Mouse (Mus musculus) embryonic facial prominence, embryonic 10.5 days (tissue): ENCODE data around the gene Stpg3. TPM values are rescaled to one million over a fixed set of nuclear protein-coding genes. Genes with fewer than 3 reads are reported as not detected.

Source experiments
- DNase-seq: peaks from one replicate; pipeline ENCODE4 v3.0.0-alpha.2; 2017; ENCODE audit warnings: low spot score
- H3K27ac ChIP-seq: fragments of 300-500 bp; sonication (generic); replicated peaks from 2 replicates; pipeline ENCODE4 v1.5.1; 2016; ENCODE audit warnings: mild to moderate bottlenecking
- H3K27me3 ChIP-seq: fragments of 300-500 bp; sonication (generic); replicated peaks from 2 replicates; pipeline ENCODE4 v1.6.1; 2016; ENCODE audit warnings: low read depth, mild to moderate bottlenecking; ENCODE audit not compliant: poor library complexity, severe bottlenecking
- H3K36me3 ChIP-seq: fragments of 300-500 bp; sonication (generic); replicated peaks from 2 replicates; pipeline ENCODE4 v1.6.1; 2016; ENCODE audit warnings: mild to moderate bottlenecking, moderate library complexity
- H3K4me1 ChIP-seq: fragments of 300-500 bp; sonication (generic); 2 replicates; pipeline ENCODE4 v1.6.1; 2016
- H3K4me3 ChIP-seq: fragments of 300-500 bp; sonication (generic); 2 replicates; pipeline ENCODE4 v1.5.1; 2016; ENCODE audit warnings: mild to moderate bottlenecking, moderate library complexity
- H3K9me3 ChIP-seq: fragments of 300-500 bp; sonication (generic); 2 replicates; pipeline ENCODE4 v1.6.1; 2016; ENCODE audit warnings: mild to moderate bottlenecking
- WGBS: fragments of 180-500 bp; shearing (Covaris S2); methylation state at CpG from one replicate; pipeline ENCODE4 v1.1.7; 2016; 5-methylcytosine and 5-hydroxymethylcytosine counted together
- polyA plus RNA-seq: library from polyadenylated mRNA; unstranded; fragments of >200 nt; fragmentation: Nextera tagmentation; extraction: Ambion mirVana; gene quantifications from 2 replicates; pipeline ENCODE4 v1.2.1, GENCODE M21; 2016

Stpg3 gene
- polyA plus RNA-seq, 1 experiment from 2014 or later = not detected

DNA sequence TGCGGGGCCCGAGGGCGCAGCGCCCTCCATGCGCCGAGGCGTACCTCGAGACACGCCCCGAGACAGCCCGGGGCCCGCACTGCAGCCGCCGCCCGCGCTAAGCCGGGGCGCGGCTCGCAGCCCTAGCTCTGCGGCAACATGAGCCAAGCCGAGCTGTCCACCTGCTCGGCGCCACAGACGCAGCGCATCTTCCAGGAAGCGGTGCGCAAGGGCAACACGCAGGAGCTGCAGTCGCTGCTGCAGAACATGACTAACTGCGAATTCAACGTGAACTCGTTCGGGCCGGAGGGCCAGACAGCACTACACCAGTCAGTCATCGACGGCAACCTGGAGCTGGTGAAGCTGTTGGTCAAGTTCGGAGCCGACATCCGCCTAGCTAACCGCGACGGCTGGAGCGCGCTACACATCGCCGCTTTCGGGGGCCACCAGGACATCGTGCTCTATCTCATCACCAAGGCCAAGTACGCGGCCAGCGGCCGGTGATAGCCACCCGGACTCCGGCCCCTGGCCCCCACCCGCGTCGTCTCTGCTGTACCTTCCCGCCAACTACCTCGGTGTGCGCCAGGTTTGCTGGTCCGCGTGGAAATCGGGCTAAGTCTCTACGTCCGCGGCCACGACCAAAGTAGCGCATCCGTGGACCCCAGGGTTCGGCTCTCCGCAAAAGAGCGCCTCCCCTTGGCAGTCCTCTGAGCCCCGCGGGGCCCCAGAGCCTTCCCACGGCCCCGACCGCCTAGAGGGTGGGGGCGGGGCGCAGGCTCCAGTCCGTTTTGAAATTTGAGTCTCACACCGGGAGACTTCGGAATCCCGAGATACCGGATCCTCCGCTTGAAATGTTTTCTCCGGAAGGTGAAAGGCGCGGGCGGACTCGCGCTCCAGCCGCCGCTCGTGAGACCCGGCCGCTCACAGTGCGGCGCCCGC lies 33.2 kb downstream of the Stpg3 start:
- Histone ChIP-seq H3K27ac (peak overlapping the region; percentile 88), H3K9me3 (no peaks in the 10 kb centered on the region), H3K4me3 (peak overlapping the region; percentile 66), H3K36me3 (peaks cover 8% of the 10 kb centered on the region), H3K4me1 (peaks cover 87% of the 10 kb centered on the region), H3K27me3 (peaks cover 99% of the 10 kb centered on the region)
- DNase-seq = peak; percentile 74
- WGBS = under 1% methylated on average over 100 of the region's 100 CpGs

DNA sequence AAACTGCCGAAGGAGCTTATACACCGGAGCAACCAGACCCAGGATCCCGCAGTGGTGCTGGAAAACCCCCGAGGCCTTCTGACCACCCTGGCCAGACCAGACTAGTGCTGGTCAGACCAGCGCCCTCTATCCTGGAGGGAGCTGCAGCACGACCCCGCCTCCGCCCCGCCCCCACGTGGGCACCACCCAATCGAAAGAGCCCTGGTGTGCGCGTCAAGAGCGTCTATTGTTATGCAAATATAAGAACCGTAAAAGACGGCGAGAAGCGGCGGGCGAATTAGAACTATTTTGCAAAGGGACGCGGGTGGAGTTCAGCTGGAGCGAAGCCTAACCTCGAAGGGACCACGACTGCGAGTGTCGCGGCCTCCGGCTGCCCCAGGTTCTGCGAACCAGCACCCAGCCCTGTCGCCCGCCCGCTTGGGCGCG lies 33.9 kb downstream of the Stpg3 start, which contains the start of gene Nrarp:
Nrarp (plus strand) TSS at position 281 of the 426 bp plus-strand sequence.
- Histone ChIP-seq H3K36me3 (peaks cover 8% of the 10 kb centered on the region), H3K4me3 (peak within 1 kb of the TSS; percentile 66), H3K27me3 (peaks cover 97% of the 10 kb centered on the region), H3K4me1 (peaks cover 87% of the 10 kb centered on the region), H3K9me3 (no peaks in the 10 kb centered on the region), H3K27ac (peak within 1 kb of the TSS; percentile 88)
- under 1% methylated on average over 35 of the region's 35 CpGs for WGBS
- DNase-seq = peak; percentile 94

DNA sequence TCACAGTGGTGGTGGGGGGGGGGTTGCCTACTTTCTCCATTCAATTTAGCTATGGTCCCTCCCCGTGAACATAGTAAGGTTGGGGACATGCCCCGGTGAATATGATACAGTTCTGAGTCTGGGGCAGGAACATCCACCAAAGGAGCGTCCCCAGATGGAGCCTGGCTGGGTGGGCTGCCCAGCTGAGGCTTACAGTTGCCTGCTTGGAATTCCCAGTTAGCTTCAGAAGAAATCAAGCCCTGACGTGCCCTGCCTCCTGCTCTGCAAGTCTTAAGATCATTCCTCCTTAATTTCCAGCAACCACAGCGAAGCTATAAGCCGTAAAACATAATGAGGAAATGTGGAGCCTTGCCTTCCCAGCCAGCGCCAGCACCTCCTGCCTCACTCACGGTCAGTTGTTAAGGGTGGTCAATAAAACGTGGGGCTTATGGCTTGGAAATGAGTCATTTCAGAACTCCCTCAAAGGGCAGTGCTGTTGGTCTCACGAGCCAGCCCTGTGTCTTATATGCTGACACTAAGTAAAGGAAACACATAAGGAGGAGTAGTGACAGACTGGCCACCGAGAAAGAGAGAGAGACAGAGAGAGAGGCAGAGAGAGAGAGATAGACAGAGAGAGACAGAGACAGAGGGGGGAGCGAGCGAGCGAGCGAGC lies 34.7 kb downstream of the Stpg3 start:
- H3K36me3 ChIP-seq = peaks cover 8% of the 10 kb centered on the region
- peaks cover 87% of the 10 kb centered on the region for H3K4me1 ChIP-seq
- peak overlapping the region; percentile 73 for H3K27ac ChIP-seq
- WGBS = 48% methylated on average over 15 of the region's 15 CpGs
- peak overlapping the region; percentile 66 for H3K4me3 ChIP-seq
- DNase-seq = no peak
- no peaks in the 10 kb centered on the region for H3K9me3 ChIP-seq
- peaks cover 91% of the 10 kb centered on the region for H3K27me3 ChIP-seq

DNA sequence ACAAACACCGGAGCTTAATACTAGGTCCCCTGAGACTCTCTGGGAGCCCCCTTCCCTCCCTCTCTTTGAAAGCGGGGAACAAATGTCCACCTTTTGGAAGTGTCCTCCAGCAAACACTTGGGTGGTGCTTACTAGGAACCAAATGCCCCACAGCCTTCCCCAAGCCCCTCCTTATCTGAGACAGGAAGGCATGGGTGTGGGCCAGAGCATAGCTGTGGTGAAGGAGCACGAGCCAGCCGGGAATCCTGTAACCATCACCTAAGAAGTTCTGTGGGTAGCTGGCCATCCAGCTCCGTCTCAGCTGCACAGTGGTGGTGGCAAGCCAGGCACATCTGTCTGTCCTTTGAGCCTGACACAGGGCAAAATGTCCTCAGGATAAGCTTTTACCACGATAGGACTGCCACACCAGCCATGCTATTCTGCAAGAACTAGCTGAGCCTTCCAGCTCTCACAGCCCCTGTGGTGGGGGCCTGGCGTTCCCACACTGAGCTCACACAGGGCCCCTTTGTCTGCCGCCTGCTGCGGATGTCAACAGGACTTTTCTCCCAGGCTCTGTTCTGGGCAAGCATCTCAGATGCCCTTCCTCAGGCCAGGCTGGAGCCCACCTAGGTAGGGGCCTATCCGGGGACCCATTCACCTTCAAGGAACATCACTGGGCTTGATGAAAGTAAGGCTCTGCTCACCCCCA lies 36.0 kb downstream of the Stpg3 start:
- no peaks in the 10 kb centered on the region for H3K36me3 ChIP-seq
- H3K27me3 ChIP-seq = peaks cover 79% of the 10 kb centered on the region
- H3K27ac ChIP-seq = peak overlapping the region; percentile 77
- no peaks in the 10 kb centered on the region for H3K9me3 ChIP-seq
- WGBS = 24% methylated on average over 10 of the region's 10 CpGs
- peak overlapping the region; percentile 39; the same call in 1 of the 2 replicates for H3K4me3 ChIP-seq
- H3K4me1 ChIP-seq = peaks cover 81% of the 10 kb centered on the region
- DNase-seq = peak; percentile 32

DNA sequence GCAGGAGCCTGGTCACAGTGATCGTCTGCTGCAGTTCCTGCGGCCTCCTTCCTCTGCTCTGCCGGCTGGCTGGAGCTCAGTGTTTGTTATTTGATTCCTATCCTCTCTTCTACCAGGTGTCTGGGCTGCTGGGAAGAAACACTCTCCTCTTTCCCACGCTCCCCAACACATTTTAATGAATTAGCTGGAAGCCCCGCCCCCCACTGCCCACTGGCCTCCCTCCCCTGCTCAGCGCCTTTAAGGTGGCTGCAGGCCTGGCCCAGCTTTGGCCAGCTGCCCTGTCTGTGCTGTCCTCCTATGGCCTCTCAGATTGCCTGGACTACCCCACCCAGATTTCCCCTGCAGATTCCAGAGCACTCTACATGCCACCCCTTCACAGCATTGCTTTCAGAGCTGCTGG lies 36.8 kb downstream of the Stpg3 start:
- no peaks in the 10 kb centered on the region for H3K9me3 ChIP-seq
- no peaks in the 10 kb centered on the region for H3K36me3 ChIP-seq
- H3K4me1 ChIP-seq = peaks cover 80% of the 10 kb centered on the region
- H3K27me3 ChIP-seq = peaks cover 71% of the 10 kb centered on the region
- peak overlapping the region; percentile 77 for H3K27ac ChIP-seq
- 7% methylated on average over 6 of the region's 6 CpGs for WGBS
- peak overlapping the region; percentile 39; the same call in 1 of the 2 replicates for H3K4me3 ChIP-seq
- peak; percentile 58 for DNase-seq

DNA sequence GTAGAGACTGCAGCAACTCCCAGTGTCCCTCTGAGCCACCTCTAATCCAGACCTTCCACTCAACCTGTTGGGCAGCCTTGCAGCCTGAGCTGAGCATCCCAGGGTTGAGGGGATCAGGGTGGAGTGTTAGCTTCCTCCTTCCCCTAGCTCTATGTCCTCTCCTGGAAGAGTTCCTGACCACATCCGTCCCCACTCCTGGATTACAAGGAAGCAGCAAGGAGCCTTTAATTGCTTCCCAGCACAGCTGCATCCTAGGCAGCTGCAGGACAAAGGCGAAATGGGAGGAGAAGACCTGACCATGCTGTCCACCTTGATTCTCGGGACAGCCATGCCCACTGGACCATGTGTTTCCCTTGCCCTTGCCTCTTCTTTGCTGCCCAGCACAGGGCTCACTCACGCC lies 37.4 kb downstream of the Stpg3 start:
- Histone ChIP-seq H3K4me3 (peak overlapping the region; percentile 39; the same call in 1 of the 2 replicates), H3K27ac (peak overlapping the region; percentile 77), H3K4me1 (peaks cover 82% of the 10 kb centered on the region), H3K27me3 (peaks cover 65% of the 10 kb centered on the region), H3K9me3 (no peaks in the 10 kb centered on the region), H3K36me3 (no peaks in the 10 kb centered on the region)
- DNase-seq = no peak
- 34% methylated on average over 4 of the region's 4 CpGs for WGBS

DNA sequence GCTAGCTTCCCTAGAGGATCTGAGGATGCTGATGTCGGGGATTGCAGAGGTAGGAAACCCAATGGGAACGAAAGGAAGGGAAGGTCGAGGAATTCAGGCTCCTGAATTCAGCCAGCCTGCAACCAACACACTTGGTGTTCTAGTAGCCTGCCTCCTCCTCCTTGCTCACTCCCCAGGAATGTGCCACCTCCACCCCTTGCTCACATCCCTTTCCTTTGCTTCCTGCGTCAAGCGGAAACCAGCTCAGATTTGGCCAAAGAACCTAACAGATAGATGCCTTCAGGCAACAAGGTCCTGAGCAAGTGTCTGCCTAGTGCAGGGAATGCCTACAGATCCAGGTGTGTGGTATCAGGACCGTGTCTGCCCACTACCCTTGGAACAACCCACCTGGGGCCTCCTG lies 37.9 kb downstream of the Stpg3 start:
- 61% methylated on average over 6 of the region's 6 CpGs for WGBS
- peaks cover 61% of the 10 kb centered on the region for H3K27me3 ChIP-seq
- H3K27ac ChIP-seq = peak overlapping the region; percentile 77

DNA sequence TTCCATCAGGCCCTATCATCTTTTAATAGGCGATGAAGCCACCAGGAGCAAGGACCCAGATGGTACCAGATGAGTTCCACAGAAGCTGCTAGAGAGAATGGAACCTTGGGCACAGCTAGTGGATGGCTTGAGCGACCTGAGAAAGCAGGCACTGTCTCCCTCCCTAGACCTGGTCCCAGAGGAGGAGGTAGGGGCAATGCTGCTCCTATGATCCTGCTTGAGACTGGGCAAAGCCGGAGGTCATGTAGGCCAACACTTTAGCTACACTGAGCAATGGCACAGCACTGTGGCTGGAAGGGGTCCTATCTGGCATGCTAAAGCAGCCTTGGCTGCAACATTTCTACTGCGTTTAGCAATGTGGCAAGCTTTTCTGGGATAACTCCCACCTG lies 38.8 kb downstream of the Stpg3 start:
- WGBS = 78% methylated on average over 4 of the region's 4 CpGs
- Histone ChIP-seq H3K9me3 (no peaks in the 10 kb centered on the region), H3K27ac (no peak overlapping the region), H3K4me1 (peaks cover 77% of the 10 kb centered on the region), H3K4me3 (no peak overlapping the region), H3K27me3 (peaks cover 52% of the 10 kb centered on the region), H3K36me3 (no peaks in the 10 kb centered on the region)
- no peak for DNase-seq

More for the DNA sequence above, 37.9 kb downstream of the Stpg3 start:
- Histone ChIP-seq H3K4me1 (peaks cover 80% of the 10 kb centered on the region), H3K9me3 (no peaks in the 10 kb centered on the region), H3K36me3 (no peaks in the 10 kb centered on the region), H3K4me3 (peak overlapping the region; percentile 39; the same call in 1 of the 2 replicates)
- DNase-seq = no peak

DNA sequence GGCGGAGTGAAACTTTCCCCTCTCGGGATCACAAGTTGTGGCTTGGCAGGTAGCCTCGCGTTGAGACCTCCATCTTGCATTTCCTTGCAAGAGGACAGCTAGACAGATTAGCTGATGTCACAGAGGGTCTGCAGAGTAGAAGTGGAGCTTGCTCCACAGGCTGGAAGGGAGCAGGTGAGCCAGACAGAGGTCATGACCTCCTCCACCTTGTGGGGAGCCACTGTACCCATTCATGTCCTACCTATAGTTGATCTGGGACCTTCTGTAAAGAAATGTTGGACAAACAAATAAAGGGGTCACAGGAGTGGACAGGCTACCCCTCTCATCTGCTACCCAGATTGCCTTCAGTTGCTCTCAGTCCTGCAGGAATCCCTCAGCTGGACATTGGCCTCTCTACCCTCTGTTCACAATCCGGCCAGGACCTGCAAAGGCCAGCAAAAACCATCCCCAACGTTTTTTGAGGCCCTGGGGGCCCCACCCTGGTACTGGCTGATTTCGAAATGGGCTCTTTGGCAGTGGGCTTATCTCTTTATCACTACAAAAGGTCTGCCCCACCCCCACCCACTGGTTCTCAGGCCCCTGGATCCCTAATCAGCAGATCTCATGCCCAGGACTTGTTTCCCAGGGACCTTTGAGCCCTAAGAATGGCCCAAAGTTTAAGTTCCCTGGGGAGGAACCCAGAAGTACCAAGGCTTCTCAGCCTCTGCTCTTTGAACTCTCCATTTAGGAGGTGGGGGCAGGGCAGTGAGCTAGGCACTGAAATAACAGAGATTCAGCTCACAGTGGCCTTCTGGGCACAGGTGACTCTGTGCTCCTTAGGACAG lies 39.4 kb downstream of the Stpg3 start:
- DNase-seq = no peak
- 57% methylated on average over 7 of the region's 7 CpGs for WGBS
- peaks cover 46% of the 10 kb centered on the region for H3K27me3 ChIP-seq
- H3K36me3 ChIP-seq = no peaks in the 10 kb centered on the region
- H3K9me3 ChIP-seq = no peaks in the 10 kb centered on the region
- peaks cover 79% of the 10 kb centered on the region for H3K4me1 ChIP-seq
- H3K4me3 ChIP-seq = no peak overlapping the region
- no peak overlapping the region for H3K27ac ChIP-seq

DNA sequence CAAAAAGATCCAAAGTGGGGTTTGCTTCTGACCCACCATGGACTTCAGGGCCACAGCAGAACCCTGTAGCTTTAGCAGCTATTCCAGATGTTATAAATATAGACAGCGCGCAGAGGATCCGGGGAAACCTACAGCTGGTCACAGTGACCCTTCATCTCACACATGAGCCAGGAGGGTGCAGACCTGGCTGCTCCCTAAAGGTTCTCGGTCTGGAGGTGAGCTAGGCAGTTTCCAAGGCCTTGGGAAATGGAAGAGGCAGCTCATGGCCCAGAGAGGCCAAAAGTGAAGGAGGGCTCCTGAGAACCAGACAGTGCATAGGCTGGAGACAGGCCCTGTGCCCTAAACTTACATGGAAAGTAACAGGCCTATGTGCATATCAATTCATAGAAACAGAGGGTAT lies 40.6 kb downstream of the Stpg3 start:
- Histone ChIP-seq H3K27ac (no peak overlapping the region), H3K4me1 (peaks cover 81% of the 10 kb centered on the region), H3K9me3 (no peaks in the 10 kb centered on the region), H3K27me3 (peaks cover 34% of the 10 kb centered on the region), H3K36me3 (no peaks in the 10 kb centered on the region), H3K4me3 (no peak overlapping the region)
- 89% methylated on average over 4 of the region's 4 CpGs for WGBS
- no peak for DNase-seq

DNA sequence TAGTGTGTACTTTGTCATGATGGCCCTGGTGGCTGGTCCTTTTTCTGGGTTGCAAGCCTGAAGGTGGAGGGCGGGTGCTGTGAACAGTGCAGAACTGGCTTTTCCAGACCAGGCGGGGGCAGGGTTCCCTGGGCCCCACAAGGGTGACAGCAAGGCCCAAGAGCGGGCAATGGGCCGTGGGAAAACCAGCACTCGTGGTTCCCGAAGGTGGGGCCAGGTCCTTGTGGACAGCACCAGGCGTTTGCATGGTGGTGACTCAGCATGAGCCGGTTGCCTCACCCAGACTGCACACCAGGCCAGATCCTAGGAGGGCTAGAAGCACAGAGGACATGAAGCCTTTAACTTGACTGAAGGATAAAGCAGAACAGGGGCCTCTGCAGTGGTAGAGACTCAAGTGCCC lies 41.8 kb downstream of the Stpg3 start:
- H3K36me3 ChIP-seq = no peaks in the 10 kb centered on the region
- 72% methylated on average over 8 of the region's 8 CpGs for WGBS
- peak overlapping the region; percentile 5; the same call in 1 of the 2 replicates for H3K27ac ChIP-seq
- H3K27me3 ChIP-seq = peaks cover 22% of the 10 kb centered on the region
- no peak for DNase-seq
- H3K9me3 ChIP-seq = no peaks in the 10 kb centered on the region
- H3K4me1 ChIP-seq = peaks cover 81% of the 10 kb centered on the region
- no peak overlapping the region for H3K4me3 ChIP-seq
